Mouse (Mus musculus) heart, postnatal 25 days (tissue): ENCODE data around the gene Anapc15-ps. TPM values are rescaled to one million over a fixed set of nuclear protein-coding genes. Genes with fewer than 3 reads are reported as not detected.

Source experiments
- DNase-seq: peaks from one replicate; pipeline ENCODE4 v3.0.0; 2022; ENCODE audit warnings: low spot score
- intact Hi-C: fragments of 180-260 bp; cut with DNase I; formaldehyde crosslinking; loops from one replicate; pipeline ENCODE4 v1.15.1; 2025
- total RNA-seq, 2 experiments: library from RNA; stranded (reverse); gene quantifications; 2 replicates each; pipeline ENCODE4 v1.2.3; 2021

Gene Anapc15-ps
- not detected for total RNA-seq

DNA sequence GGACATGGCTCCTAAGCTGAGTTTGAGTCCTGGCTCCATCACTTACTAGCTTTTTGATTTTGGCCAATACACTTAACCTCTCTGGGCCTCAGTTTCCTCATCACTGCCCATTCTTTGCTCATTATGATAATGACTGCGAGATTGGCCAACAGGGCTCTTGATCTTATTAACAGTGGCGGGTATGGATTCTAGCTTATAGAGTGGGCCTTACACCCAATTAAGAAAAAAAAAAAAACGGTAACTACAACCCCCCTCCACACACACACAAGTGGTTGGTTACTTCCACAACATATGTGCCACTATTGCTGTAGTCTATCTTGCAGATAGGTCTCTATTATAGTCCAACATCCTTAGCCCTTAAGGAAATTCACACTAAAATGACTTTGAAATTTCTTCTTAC is at the start of gene Anapc15-ps:
TSS of gene Anapc15-ps (minus strand) at position 101 of the 400 bp plus-strand sequence.
- intact Hi-C loops = no loop called here
- DNase-seq = no peak

GRCm38 (mm10) chr10:95722203-95722611 is 49.0 kb upstream of the Anapc15-ps start:
- intact Hi-C loops = no loop called here
- DNase-seq = no peak

GRCm38 (mm10) chr10:95720181-95720798 is 47.0 kb upstream of the Anapc15-ps start:
- no peak for DNase-seq
- intact Hi-C loops = no loop called here

GRCm38 (mm10) chr10:95719472-95719871 is 46.2 kb upstream of the Anapc15-ps start:
- no peak for DNase-seq
- intact Hi-C loops = no loop called here

DNA sequence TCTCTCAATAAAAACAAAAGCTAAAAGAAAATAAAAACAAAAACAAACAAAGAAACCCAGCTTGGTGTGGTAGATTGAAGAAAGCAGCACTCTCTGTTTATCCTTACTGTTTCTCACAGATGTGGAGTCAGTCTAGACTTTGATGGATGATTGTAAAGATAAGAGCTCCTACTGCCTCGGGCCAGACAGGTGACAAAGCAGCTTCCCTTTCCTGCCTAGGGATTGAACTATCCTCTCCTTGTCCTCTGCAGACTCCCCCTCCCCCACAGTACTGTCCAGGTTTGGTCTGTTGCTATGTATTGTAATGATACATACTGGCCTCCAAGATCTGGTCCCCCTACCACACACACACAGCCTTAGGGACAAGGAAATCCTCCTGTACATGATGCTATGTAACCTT is 45.5 kb upstream of the Anapc15-ps start:
- intact Hi-C loops = no loop called here
- DNase-seq = no peak

DNA sequence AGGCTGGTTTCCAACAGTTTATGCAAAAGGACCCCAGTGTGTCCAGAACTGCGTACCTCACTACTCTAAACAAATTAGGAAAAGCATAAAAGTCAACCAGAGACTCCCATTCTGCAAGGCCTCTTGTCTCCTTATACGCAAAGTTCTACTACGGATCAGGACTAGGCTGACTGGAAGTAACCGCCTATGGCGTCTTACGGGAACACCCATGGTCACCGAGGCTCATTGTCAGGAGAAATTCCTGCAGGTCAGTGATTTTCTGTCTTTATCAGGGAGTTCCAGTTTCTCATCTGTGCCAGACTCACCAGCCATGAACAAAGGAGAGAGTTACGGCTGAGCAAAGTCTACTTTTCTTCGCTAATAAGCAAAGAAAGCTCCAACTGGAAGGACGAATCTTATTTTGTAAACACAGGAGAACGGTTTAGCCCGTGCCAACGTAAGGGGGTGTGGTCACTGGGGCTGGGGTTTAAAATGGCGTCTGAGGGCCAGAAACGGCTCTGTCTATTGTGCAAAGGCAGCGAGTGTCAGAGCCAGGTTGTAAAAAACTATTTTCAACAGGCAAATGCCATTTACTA is 43.9 kb upstream of the Anapc15-ps start:
- no peak for DNase-seq
- intact Hi-C loops = no loop called here

GRCm38 (mm10) chr10:95715687-95716086 is 42.4 kb upstream of the Anapc15-ps start:
- DNase-seq = no peak
- intact Hi-C loops = no loop called here

DNA sequence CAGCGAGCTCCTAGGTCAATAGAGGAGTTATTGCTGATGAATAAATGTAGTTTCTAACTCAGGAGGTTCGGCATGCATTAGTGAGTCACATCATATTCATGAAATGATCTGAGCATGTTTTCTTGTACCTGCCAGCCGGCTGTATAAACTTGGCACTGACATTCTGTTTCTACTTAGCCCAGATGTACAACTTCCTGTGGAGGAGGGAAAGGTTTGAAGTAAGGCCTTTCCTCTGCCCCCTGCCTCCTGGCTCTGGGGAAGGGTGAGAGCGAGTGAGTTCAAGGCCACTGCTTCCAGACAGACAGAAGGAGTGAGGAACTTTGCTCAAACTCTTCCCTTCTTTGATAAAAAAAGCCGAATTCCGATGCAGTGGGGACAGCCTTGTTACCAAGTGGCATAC is 39.0 kb upstream of the Anapc15-ps start:
- DNase-seq = no peak
- intact Hi-C loops = no loop called here

GRCm38 (mm10) chr10:95709903-95710660 is 36.8 kb upstream of the Anapc15-ps start:
- intact Hi-C loops = loop anchor here (2.0 to 5.0 kb wide), 2 partner anchors 33 to 72 kb away; no protein-coding TSS in a partner anchor
- no peak for DNase-seq

DNA sequence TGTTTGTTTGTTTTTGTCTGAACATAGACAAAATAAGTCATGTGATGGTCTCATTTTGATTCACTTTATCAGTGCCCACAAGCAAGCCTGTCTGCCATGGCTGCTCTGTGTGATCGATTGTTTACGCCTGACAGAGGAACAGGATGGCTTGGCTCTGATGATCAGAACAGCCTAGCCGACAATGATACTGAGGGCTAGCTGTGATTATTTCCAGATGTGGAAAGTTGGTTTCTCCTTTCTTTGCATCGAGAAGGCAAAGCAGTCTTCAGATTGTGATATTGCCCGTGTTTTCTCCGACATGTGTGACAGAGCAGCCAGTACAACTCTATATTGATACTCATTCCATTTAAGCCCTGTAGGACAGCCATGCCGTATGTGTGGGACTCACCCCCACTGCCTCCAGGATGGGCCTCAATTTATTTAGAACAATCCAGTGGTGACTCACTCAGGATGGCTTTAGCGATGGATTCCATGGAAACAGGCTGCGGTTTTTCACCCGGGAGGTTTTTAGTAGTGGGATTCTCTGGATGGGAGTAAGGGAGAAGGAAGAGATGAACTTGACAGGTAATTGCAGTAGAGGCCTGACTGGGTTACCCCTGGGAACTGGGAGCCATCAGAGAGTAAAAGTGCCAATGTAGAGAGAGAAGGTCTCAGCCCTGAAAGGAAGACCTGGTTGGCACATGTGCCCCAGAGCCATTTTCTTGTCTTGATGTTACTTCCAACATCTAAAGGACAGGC is 36.1 kb upstream of the Anapc15-ps start:
- intact Hi-C loops = loop anchor here (2.0 to 5.0 kb wide), 2 partner anchors 33 to 73 kb away; no protein-coding TSS in a partner anchor
- no peak for DNase-seq

DNA sequence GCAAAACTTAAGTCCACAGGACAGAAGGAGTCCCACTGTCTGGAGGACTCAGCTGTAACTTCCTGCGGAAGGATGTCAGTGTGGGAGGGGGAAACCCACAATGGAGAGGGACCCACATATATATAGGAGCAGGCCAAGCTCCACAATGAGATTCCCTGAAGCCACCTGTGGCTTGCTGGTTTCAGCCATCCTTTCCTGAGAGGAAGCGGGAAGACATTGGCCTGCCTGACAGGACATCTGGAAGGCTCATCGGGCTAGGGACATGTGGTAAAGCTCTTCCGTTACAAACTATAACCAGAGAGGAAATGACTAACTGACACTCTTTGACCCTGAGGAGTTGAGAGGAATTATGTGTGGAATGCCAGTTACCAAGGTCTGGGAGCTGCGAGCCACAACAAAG is 34.8 kb upstream of the Anapc15-ps start:
- intact Hi-C loops = loop anchor here (2.0 to 5.0 kb wide), 2 partner anchors 31 to 74 kb away; no protein-coding TSS in a partner anchor
- DNase-seq = peak; percentile 44

GRCm38 (mm10) chr10:95706867-95707266 is 33.6 kb upstream of the Anapc15-ps start:
- intact Hi-C loops = loop anchor here (5.0 kb wide), 1 partner anchor 75 kb away; no protein-coding TSS in a partner anchor

GRCm38 (mm10) chr10:95705747-95706146 is 32.5 kb upstream of the Anapc15-ps start:
- DNase-seq = no peak
- intact Hi-C loops = loop anchor here (5.0 kb wide), 1 partner anchor 77 kb away; no protein-coding TSS in a partner anchor

More at GRCm38 (mm10) chr10:95706867-95707266, 33.6 kb upstream of the Anapc15-ps start:
- DNase-seq = no peak

- DNase-seq = peak; percentile 6
- intact Hi-C loops = loop anchor here (5.0 kb wide), 1 partner anchor 77 kb away; no protein-coding TSS in a partner anchor
Measured at GRCm38 (mm10) chr10:95704847-95705246, 31.6 kb upstream of the Anapc15-ps start.

GRCm38 (mm10) chr10:95703730-95704129 is 30.5 kb upstream of the Anapc15-ps start:
- DNase-seq = no peak
- intact Hi-C loops = no loop called here

DNA sequence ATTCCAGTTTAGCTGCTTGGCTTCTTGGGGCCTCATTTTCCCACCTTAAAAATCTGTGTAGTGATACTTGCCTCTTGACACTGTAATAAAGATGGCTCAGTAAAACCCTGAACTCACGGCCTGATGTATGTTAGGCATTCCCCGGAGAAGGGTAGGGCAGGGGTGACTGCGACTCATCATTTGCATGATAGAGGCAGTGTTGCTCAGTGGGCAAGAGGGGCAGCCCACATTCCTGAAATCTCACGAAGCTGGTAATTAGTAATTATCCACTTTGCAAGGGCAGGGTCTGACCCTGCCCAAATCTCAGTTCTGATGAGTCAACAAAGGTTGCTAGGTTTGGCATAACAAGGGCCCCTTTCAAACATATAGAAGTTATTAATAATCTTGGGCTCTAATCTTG is 27.2 kb upstream of the Anapc15-ps start:
- DNase-seq = no peak
- intact Hi-C loops = no loop called here

GRCm38 (mm10) chr10:95698920-95699714 is 25.9 kb upstream of the Anapc15-ps start:
- no peak for DNase-seq
- intact Hi-C loops = no loop called here

DNA sequence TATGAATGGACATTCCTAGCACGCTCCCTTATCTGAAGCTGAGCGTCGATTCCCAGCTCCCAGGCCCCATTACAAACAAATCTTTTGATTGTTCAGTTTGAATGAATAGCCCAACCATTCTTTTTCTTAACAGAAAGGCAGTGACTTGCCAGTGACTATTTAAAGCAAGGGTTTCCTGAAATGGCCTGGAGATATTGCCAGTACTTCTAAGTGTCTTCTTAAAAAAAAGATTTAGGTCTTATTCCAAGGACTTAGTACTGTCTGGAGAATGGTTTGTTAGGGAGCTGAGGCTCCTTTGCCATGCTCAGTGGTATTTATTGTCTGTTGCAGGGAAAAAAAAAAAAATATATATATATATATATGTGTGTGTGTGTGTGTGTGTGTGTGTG is 23.0 kb upstream of the Anapc15-ps start:
- intact Hi-C loops = no loop called here
- DNase-seq = no peak

GRCm38 (mm10) chr10:95695603-95696252 is 22.5 kb upstream of the Anapc15-ps start:
- intact Hi-C loops = no loop called here
- DNase-seq = no peak
